Mouse (Mus musculus) stomach, postnatal 0 days (tissue): Measurements from ENCODE around the gene Tigar.

Source experiments
- CTCF ChIP-seq: IDR thresholded peaks from 2 replicates; pipeline ENCODE4 v1.5.1; 2016; ENCODE audit warnings: antibody characterized with exemption, low read depth, mild to moderate bottlenecking, moderate library complexity
- EP300 ChIP-seq: optimal IDR thresholded peaks from 2 replicates; pipeline ENCODE3; 2016; ENCODE audit warnings: antibody characterized with exemption

DNA sequence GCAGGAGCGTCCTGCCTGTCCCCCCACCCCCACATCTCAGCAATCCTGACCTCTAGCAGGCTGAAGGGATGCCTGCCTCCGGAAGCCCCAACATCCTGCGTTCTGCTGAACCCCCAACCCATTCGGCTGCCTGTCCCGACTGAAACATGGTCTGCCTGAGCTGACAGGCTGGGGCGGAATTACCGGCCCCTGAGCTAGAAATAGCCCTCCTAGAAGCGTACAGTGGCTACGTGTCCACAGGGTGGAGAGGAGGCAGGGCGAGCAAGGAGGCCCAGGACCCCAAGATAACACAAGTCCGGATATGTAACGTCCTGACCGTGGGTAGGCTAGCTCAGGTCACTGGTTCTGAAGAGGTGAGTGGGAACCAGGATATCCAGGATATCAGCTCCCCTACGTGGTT is 44.5 kb downstream of the Tigar start:
- no peak for TF ChIP-seq CTCF
- TF ChIP-seq EP300 = no peak
